Mouse (Mus musculus): Measurements from ENCODE around the gene Abcc1.

- TF ChIP-seq GATA1 (IDR thresholded peaks at IDR 0.05; ENCODE audit: borderline replicate concordance, low read length) (no peak), FLI1 (IDR thresholded peaks at IDR 0.05; ENCODE audit: low read length) (no peak)
These were observed 77.7 kb downstream of the Abcc1 start for GRCm38 (mm10) chr16:14439081-14439480.

Data from megakaryocyte, embryonic 14.5 days (primary cell).